Mouse (Mus musculus) T-helper 17 cell (primary cell): ENCODE results near the gene Mlxipl.

ENCODE experiments used
- in situ Hi-C, 2 experiments: fragments of 300-600 bp; cut with MboI, MseI; formaldehyde crosslinking; loops; 1 replicate in 1 of 2; 2 replicates in 1 of 2; pipeline ENCODE4 v1.15.1; 2025; ENCODE audit warnings: high pct_unique_total_duplicates in 2 of 2

The Mlxipl gene

GRCm38 (mm10) chr5:135078482-135078810, 11.2 kb upstream of the Mlxipl start:
- in situ Hi-C loops, result no loop called here

- in situ Hi-C loops, result no loop called here
Measured at GRCm38 (mm10) chr5:135079578-135079977, 10.1 kb upstream of the Mlxipl start.

DNA sequence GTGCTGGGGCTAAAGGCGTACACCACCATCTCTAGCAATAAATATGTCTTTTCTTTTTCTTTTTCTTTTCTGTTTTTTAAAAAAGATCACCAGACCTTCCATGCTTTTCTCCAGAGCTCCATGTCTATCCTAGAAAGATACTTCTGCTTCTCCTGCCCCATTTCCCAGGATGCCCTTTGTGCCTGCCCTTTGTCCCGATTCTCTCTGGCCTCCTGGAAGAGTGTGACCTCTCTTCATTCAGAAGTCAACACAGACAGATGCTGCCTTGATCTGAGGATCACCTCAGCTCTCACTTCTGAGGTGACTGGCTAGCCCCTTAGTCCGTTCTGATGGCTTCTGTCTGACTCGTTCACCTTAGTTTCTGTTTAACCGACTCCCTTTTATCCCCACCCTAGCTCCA, 9.2 kb upstream of the Mlxipl start:
- in situ Hi-C loops, result no loop called here

DNA sequence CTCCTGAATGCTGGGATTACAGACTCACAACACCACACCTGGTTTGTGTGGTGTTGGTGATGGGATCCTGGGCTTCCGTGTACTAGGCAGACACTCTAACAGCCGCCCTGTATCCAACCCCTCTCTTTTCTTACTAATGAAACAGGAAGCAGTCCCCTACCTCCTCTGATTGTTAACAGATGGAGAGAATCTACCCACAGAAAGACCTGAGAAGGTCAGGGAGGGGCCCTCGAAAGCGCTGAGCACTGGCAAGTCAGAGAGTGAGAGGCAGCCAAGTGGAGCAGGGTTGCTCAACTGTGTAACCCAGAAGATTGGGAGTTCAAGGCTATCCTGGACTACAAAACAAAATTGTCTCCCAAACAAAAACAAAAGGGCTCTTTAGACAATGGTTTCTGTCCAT, 2.8 kb upstream of the Mlxipl start:
- in situ Hi-C loops, result no loop called here

DNA sequence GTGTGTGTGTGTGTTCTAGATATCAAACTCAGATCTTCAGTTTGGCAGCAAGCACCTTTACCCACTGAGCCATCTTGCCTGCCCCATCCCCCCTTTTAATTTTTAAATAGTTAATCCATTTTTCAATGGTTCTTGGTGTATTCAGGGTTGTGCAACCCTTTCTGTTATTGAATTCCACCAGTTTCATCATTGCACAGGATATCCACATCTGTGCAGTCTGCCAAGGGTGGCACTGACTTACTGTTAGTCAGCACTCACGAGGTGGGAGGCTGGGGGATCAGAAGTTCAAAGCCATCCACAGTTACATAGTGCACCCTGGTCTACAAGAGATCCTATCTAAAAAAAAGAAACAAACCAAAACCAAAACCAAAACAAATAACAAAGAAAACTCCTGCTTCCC, 11.3 kb downstream of the Mlxipl start:
- in situ Hi-C loops, result loop anchor here in 1 of 2 experiments (10.0 kb wide), 1 partner anchor 1434 kb away; no protein-coding TSS in a partner anchor

DNA sequence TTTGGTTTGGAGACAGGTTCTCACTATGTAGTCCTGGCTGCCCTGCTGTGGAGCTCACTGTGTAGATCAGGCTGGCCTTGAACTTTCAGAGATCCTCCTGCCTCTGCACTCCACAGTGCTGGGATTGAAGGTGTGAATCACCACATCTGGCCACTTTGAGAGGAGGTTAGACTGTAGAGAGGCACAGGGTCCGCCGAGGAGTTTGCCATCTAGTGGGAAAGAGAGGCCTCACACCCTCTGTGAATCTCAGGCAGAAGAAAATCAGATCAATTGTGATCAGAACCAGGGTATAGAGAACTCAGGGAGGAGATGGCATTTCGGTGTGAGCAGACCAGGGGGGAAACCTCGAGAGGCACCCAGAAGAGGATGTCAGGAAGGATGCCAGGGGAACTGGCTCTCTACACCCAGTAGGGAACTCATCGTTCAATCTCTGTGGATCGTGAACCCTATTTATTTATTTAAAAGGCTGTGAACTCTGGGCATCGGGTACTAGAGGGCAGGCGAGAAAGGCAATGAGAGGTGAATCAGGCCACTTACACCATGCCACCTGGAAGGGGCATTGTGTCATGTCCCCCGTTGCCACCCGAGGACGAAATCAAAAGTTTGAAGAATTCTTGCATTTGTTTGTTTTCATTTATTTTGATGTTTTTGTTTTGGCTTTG, 14.4 kb downstream of the Mlxipl start:
- in situ Hi-C loops, result loop anchor here in 1 of 2 experiments (10.0 kb wide), 1 partner anchor 1431 kb away; no protein-coding TSS in a partner anchor

GRCm38 (mm10) chr5:135106758-135107256, 17.1 kb downstream of the Mlxipl start:
- in situ Hi-C loops, result loop anchor here (5.0 to 10.0 kb wide), 2 partner anchors 90 to 1428 kb away; no protein-coding TSS in a partner anchor

DNA sequence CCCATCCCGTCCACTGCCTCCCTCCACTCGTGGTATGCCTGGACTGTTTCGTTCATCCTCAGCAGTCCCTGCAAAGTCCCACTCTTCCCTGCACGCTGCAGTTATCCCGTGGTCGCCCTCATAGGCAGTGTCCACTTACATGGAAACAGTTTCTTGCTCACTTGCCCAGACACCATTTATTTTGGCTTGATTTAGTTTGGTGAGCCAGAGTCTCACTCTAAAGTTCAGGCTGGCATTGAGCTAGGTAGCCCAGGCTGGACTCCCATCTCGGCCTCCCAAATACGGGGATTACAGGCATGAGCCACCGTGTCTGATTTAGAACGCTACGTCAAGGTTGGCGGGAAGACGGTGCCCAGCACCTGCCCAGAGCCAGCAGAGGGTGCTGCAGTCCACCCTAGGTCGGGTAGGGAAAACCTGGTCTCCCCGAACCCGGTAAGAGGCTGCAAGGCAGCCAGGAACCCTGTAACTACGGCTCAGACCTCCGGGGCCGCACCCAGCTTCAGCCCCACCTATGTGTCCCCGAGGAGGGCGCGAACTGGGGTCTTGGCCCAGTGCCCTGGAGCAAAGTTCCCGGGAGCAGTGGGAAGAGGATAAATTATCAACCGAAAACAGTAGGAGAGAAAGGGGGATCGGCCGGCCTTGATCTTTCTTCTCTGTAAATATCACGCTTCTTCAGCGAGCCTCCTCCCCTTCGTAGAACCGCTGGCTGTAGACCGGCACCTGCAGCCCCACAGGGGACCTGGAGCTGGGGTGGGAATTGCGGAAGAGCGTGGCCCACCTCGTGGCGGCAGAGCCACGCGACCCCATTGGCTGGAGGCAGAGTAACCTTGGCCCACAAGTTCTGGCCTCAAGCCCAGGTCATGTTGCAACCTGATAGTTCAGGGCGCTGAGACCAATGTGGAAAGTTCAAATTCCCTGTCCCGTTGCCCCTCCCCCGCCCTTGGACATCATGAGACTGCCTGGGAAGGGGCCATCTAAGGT, 18.1 kb downstream of the Mlxipl start:
- in situ Hi-C loops, result loop anchor here (5.0 to 10.0 kb wide), 2 partner anchors 91 to 1427 kb away; no protein-coding TSS in a partner anchor

- in situ Hi-C loops, result loop anchor here (5.0 to 10.0 kb wide), 2 partner anchors 92 to 1426 kb away; no protein-coding TSS in a partner anchor
Measured at GRCm38 (mm10) chr5:135109017-135109416, 19.3 kb downstream of the Mlxipl start.

DNA sequence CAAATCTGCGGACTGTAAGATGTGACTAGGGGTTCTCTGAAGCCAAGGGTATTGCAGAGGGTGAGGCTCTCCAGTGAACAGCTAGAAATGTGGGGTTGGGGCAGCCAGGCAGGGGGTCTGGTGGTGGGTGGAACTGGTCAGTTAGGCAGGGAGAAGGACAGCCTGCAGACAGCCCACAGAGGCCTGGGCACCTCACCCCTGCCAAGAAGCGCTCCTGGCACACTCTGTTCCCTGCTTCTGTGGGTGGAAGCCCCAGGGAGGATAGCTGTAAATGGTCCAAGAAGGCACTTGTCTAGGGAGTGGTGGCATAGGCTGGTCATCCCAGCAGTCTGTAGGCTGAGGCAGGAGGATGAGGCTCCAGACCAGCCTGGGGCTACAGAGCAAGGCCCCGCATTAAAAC, 19.7 kb downstream of the Mlxipl start:
- in situ Hi-C loops, result loop anchor here (5.0 to 10.0 kb wide), 2 partner anchors 92 to 1425 kb away; no protein-coding TSS in a partner anchor

GRCm38 (mm10) chr5:135109976-135110375, 20.3 kb downstream of the Mlxipl start:
- in situ Hi-C loops, result loop anchor here (5.0 to 10.0 kb wide), 4 partner anchors 93 to 1425 kb away; partner anchors contain the start of gene Nsun5 (in 1 of the 2)

DNA sequence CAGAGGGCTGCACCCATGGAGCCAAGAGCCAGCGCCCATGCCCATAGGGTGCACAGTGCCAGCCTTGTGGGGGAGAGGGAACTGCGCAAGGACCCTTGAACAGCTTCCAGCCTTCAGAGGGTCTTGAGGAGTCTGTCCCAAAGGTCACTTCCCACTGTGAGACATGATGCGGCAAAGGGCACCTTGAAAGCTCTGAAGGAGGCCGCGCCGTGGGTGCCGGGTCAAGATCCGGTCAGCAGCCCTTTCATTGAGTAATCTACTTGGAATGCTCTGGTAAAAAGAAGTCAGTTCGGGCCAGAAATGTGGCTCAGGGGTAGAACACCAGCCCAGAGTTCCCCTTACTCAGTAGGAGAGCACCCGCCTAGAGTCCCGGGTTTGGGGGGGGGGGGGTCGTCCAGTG, 24.1 kb downstream of the Mlxipl start:
- in situ Hi-C loops, result loop anchor here in 1 of 2 experiments (10.0 kb wide), 2 partner anchors 189 to 251 kb away; partner anchors contain the start of gene Nsun5

- in situ Hi-C loops, result loop anchor here (5.0 to 10.0 kb wide), 4 partner anchors 72 to 250 kb away; partner anchors contain the start of genes Baz1b (in 1 of the 2) and Nsun5 (in 1 of the 2)
Measured at GRCm38 (mm10) chr5:135115241-135115640, 25.6 kb downstream of the Mlxipl start.

DNA sequence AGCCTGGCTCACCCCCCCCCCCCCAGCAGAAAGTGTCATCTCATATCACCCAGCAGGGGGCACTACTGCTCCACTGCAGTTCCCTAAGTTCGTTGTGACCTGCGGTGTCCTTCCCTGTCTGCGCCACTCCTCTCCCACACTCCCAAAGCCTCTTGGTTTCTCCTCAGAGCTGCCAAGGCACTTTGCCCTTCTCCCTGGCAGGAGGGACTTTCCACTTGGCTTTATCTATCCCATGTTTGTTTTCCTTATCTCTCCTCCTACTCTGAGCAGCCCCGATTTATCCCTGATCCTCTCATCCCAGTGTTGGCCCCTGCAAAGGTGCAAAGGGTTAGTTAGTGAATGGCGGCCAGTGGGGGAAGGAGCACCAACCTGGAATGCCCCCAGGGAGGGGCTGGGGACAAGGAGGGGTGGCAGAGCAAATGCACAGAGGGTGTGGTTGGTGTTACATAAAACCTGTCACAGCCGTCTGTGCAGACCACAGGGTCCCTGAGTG, 28.9 kb downstream of the Mlxipl start:
- in situ Hi-C loops, result loop anchor here (5.0 to 10.0 kb wide), 4 partner anchors 69 to 246 kb away; partner anchors contain the start of genes Baz1b (in 1 of the 2) and Nsun5 (in 1 of the 2)

GRCm38 (mm10) chr5:135120753-135121152, 31.1 kb downstream of the Mlxipl start:
- in situ Hi-C loops, result no loop called here

DNA sequence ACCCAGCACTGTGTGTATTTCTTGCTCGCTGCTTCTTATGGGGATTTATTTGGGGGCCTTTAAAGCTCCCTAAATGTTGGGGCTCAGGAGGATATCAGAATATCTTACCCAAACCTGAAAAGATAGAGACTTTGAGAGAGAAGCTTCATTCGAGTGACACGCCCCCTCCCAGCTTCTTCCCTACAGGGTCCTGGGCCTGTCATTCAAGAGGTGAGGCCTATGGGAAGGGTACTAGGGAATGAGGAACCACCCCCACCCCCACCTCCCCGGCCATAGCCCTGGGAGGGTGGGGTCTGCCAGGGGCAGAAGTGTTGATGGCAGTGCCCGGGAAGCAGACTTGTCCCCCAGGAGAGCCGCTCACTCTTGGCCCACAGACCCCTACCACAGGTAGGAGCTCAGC, 36.4 kb downstream of the Mlxipl start:
- in situ Hi-C loops, result no loop called here

GRCm38 (mm10) chr5:135127669-135128068, 38.0 kb downstream of the Mlxipl start:
- in situ Hi-C loops, result no loop called here

DNA sequence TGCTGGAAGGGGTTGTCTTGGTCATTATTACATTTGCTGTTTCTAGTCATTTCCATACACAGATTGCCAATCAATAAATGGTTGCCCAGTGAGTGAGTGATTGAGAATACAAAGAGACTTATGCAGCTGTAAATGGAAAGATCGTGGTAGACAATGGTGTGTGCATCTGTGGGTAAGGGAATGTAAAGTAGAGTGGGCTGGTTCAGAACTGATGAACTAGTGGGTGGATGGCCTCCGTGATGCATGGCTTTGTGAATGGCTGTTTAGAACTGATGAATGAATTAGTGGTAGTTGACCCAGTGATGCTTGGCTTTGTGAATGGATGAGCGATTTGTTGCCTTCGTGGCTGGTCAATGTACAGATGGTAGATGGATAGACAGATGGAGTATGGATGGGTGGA, 40.1 kb downstream of the Mlxipl start:
- in situ Hi-C loops, result no loop called here

GRCm38 (mm10) chr5:135133736-135134405, 44.2 kb downstream of the Mlxipl start:
- in situ Hi-C loops, result no loop called here

DNA sequence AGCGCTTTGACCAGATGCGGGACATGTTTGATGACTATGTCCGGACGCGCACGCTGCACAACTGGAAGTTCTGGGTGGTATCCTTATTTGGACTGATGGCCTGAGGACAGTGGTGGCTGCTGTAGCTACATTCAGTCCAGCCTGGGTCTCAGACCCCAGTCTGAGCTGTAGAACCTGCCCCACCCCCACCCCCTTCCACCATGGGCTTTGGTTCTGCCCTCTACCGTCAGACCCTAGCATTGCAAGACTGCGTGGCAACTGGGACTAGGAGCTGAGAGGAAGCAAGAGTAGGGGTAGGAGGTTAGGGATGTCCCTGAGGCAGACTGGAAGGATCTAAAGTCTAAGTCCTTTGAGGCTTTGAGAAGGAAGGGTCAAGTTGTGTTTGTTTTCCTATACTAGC, 44.8 kb downstream of the Mlxipl start:
- in situ Hi-C loops, result no loop called here

- in situ Hi-C loops, result no loop called here
Measured at GRCm38 (mm10) chr5:135139881-135140280, 50.2 kb downstream of the Mlxipl start.
